Mouse (Mus musculus) thymus, adult 2 months (tissue): ENCODE measurements around the gene 3110040M04Rik. TPM values are rescaled to one million over a fixed set of nuclear protein-coding genes. Genes with fewer than 3 reads are reported as not detected.

Experiments used
- DNase-seq: peaks from one replicate; pipeline ENCODE4 v3.0.0; 2021
- H3K27ac ChIP-seq: fragments of 200-500 bp; 2 replicates; pipeline ENCODE4 v1.5.1; 2012; ENCODE audit warnings: low read length, control low read depth; ENCODE audit not compliant: control insufficient read depth, insufficient read depth
- H3K27me3 ChIP-seq: fragments of 200-500 bp; 2 replicates; pipeline ENCODE4 v1.6.1; 2012; ENCODE audit warnings: mild to moderate bottlenecking, low read length, moderate library complexity, mixed read lengths; ENCODE audit not compliant: control insufficient read depth, insufficient read depth
- H3K36me3 ChIP-seq: fragments of 200-500 bp; 2 replicates; pipeline ENCODE4 v1.6.1; 2012; ENCODE audit warnings: mild to moderate bottlenecking, low read length, moderate library complexity; ENCODE audit not compliant: control insufficient read depth, insufficient read depth
- H3K4me1 ChIP-seq: fragments of 200-500 bp; replicated peaks from 2 replicates; pipeline ENCODE4 v1.6.1; 2012; ENCODE audit warnings: low read length; ENCODE audit not compliant: control insufficient read depth, insufficient read depth
- H3K4me3 ChIP-seq: fragments of 200-500 bp; 2 replicates; pipeline ENCODE4 v1.5.1; 2012; ENCODE audit warnings: mild to moderate bottlenecking, low read length, control low read depth, moderate library complexity; ENCODE audit not compliant: control insufficient read depth, insufficient read depth
- CTCF ChIP-seq: fragments of 200-500 bp; IDR thresholded peaks from 2 replicates; pipeline ENCODE4 v1.5.1; 2012; ENCODE audit warnings: mild to moderate bottlenecking, control low read depth, low read length, moderate library complexity, borderline replicate concordance; ENCODE audit not compliant: control insufficient read depth, poor library complexity, insufficient read depth; ENCODE audit errors: extremely low read depth
- POLR2A ChIP-seq: fragments of 200-500 bp; IDR thresholded peaks from 2 replicates; pipeline ENCODE4 v1.6.1; 2012; ENCODE audit warnings: mild to moderate bottlenecking, low read length, control low read depth, moderate library complexity; ENCODE audit not compliant: control insufficient read depth, poor library complexity, insufficient read depth; ENCODE audit errors: extremely low read depth
- WGBS: fragments of 180-500 bp; shearing (Covaris S2); methylation state at CpG from one replicate; pipeline ENCODE4 v1.1.7; 2018; 5-methylcytosine and 5-hydroxymethylcytosine counted together
- polyA plus RNA-seq: library from polyadenylated mRNA; depleted of rRNA; stranded (reverse); fragments of >200 nt; gene quantifications from 2 replicates; pipeline ENCODE4 v1.2.3, GENCODE M21; 2012

The 3110040M04Rik gene
- polyA plus RNA-seq, 1 experiment: not detected

GRCm38 (mm10) chr1:151227506-151227905 is 23.6 kb downstream of the 3110040M04Rik start:
- Histone ChIP-seq H3K36me3 (no peaks in the 10 kb centered on the region), H3K4me3 (no peak overlapping the region), H3K27ac (no peak overlapping the region), H3K4me1 (no peaks in the 10 kb centered on the region; the same call in 1 of the 2 replicates), H3K27me3 (no peaks in the 10 kb centered on the region)
- WGBS: 75% methylated on average over 8 of the region's 8 CpGs
- no peak for TF ChIP-seq CTCF
- TF ChIP-seq POLR2A: no peak
- DNase-seq: no peak

- H3K27ac ChIP-seq: no peak overlapping the region
- H3K4me1 ChIP-seq: no peaks in the 10 kb centered on the region; the same call in 1 of the 2 replicates
- no peaks in the 10 kb centered on the region for H3K36me3 ChIP-seq
- 91% methylated on average over 1 of the region's 1 CpGs for WGBS
- no peak for TF ChIP-seq CTCF
- no peak for TF ChIP-seq POLR2A
- no peak overlapping the region for H3K4me3 ChIP-seq
- H3K27me3 ChIP-seq: no peaks in the 10 kb centered on the region
- no peak for DNase-seq
These were observed 24.5 kb downstream of the 3110040M04Rik start for GRCm38 (mm10) chr1:151228320-151228989.

GRCm38 (mm10) chr1:151232346-151232745 is 28.4 kb downstream of the 3110040M04Rik start:
- 98% methylated on average over 3 of the region's 3 CpGs for WGBS
- no peak for TF ChIP-seq POLR2A
- TF ChIP-seq CTCF: no peak
- no peak overlapping the region for H3K27ac ChIP-seq
- no peaks in the 10 kb centered on the region for H3K27me3 ChIP-seq
- no peaks in the 10 kb centered on the region; the same call in none of the 2 replicates for H3K4me1 ChIP-seq
- no peak for DNase-seq
- H3K36me3 ChIP-seq: no peaks in the 10 kb centered on the region
- H3K4me3 ChIP-seq: no peak overlapping the region

GRCm38 (mm10) chr1:151233756-151234155 is 29.8 kb downstream of the 3110040M04Rik start:
- Histone ChIP-seq H3K4me1 (no peaks in the 10 kb centered on the region; the same call in none of the 2 replicates), H3K36me3 (no peaks in the 10 kb centered on the region), H3K4me3 (no peak overlapping the region), H3K27ac (no peak overlapping the region), H3K27me3 (no peaks in the 10 kb centered on the region)
- no peak for TF ChIP-seq CTCF
- TF ChIP-seq POLR2A: no peak
- DNase-seq: no peak
- 93% methylated on average over 3 of the region's 3 CpGs for WGBS

- no peaks in the 10 kb centered on the region for H3K36me3 ChIP-seq
- no peak overlapping the region for H3K27ac ChIP-seq
These were observed 31.7 kb downstream of the 3110040M04Rik start for GRCm38 (mm10) chr1:151235574-151235973.

GRCm38 (mm10) chr1:151236141-151236930 is 32.4 kb downstream of the 3110040M04Rik start:
- Histone ChIP-seq H3K27me3 (no peaks in the 10 kb centered on the region), H3K27ac (no peak overlapping the region), H3K4me3 (no peak overlapping the region), H3K4me1 (no peaks in the 10 kb centered on the region; the same call in 1 of the 2 replicates), H3K36me3 (no peaks in the 10 kb centered on the region)
- WGBS: 65% methylated on average over 13 of the region's 13 CpGs
- DNase-seq: no peak
- TF ChIP-seq CTCF (no peak), POLR2A (no peak)

More at GRCm38 (mm10) chr1:151235574-151235973, 31.7 kb downstream of the 3110040M04Rik start:
- TF ChIP-seq CTCF (no peak), POLR2A (no peak)
- H3K27me3 ChIP-seq: no peaks in the 10 kb centered on the region
- no peak for DNase-seq
- 98% methylated on average over 2 of the region's 2 CpGs for WGBS
- no peak overlapping the region for H3K4me3 ChIP-seq
- H3K4me1 ChIP-seq: no peaks in the 10 kb centered on the region; the same call in 1 of the 2 replicates
